Mouse (Mus musculus): ENCODE measurements around the gene Asic4. TPM values are rescaled to one million over a fixed set of nuclear protein-coding genes. Genes with fewer than 3 reads are reported as not detected.

The Asic4 gene
- polyA plus RNA-seq, 1 experiment from 2014 or later = 21.6 TPM

DNA sequence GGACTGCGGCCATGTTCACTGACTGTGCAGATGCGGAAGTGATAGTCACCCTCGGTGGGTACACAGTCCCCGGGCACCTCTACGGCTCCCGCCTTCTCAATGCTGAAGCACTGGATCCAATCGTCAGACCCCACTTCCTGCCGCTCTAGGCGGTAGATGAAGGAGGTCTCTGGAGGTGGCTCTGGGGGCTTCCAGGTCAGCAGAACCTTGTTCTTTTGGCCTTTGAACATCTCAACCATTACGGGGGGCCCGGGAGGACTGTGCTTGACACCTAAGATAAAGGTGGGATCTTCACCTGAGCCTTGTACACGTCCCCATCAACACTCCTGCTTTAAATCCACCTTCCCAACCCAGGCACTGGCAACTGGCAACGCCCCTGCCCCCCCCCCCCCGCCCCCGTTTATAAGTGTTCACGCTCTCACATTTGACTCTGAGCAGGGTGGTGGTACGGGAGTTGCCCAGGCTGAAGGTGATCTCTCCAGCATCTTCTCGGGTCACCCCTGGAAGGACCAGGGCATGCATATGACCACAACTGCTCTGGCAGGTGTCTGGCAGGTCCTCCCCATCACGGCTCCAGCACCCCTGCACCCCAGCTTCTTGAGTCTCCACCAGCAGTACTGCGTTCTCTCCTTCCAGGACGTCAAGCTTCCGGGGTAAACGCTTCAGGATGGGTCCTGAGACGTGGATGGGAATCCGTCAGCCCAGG, 52.9 kb downstream of the Asic4 start:
- H3K4me2 ChIP-seq (ENCODE audit: low read length) = no peak overlapping the region
- no peak for ATAC-seq

GRCm38 (mm10) chr1:75503651-75503980, 53.4 kb downstream of the Asic4 start:
- Histone ChIP-seq H3K9me3 (ENCODE audit: control insufficient read depth, low read length) (no peaks in the 10 kb centered on the region), H3K9ac (ENCODE audit: low read depth, low read length) (no peak overlapping the region), H3K4me1 (ENCODE audit: control insufficient read depth, insufficient read depth, low read depth, low read length) (peaks cover 18% of the 10 kb centered on the region), H3K4me3 (ENCODE audit: low read length) (no peak overlapping the region), H3K27ac (ENCODE audit: low read depth, low read length) (no peak overlapping the region), H3K4me2 (ENCODE audit: low read length) (peak overlapping the region; percentile 15), H3K27me3 (replicated peaks; ENCODE audit: control insufficient read depth, insufficient read depth, low read length) (no peaks in the 10 kb centered on the region), H3K36me3 (ENCODE audit: control insufficient read depth, insufficient read depth, low read length) (peaks cover 6% of the 10 kb centered on the region)
- 73% methylated on average over 23 of the region's 23 CpGs for WGBS
- no peak for ATAC-seq

More for the DNA sequence above, 52.9 kb downstream of the Asic4 start:
- Histone ChIP-seq H3K4me1 (ENCODE audit: control insufficient read depth, insufficient read depth, low read depth, low read length) (peaks cover 18% of the 10 kb centered on the region), H3K9ac (ENCODE audit: low read depth, low read length) (no peak overlapping the region), H3K36me3 (ENCODE audit: control insufficient read depth, insufficient read depth, low read length) (peaks cover 6% of the 10 kb centered on the region), H3K27ac (ENCODE audit: low read depth, low read length) (no peak overlapping the region), H3K4me3 (ENCODE audit: low read length) (no peak overlapping the region), H3K27me3 (replicated peaks; ENCODE audit: control insufficient read depth, insufficient read depth, low read length) (no peaks in the 10 kb centered on the region), H3K9me3 (ENCODE audit: control insufficient read depth, low read length) (no peaks in the 10 kb centered on the region)
- 87% methylated on average over 23 of the region's 25 CpGs for WGBS

GRCm38 (mm10) chr1:75504256-75505045, 54.2 kb downstream of the Asic4 start:
- no peaks in the 10 kb centered on the region for H3K9me3 ChIP-seq (ENCODE audit: control insufficient read depth, low read length)
- H3K4me1 ChIP-seq (ENCODE audit: control insufficient read depth, insufficient read depth, low read depth, low read length) = peaks cover 18% of the 10 kb centered on the region
- peak overlapping the region; percentile 85 for H3K27ac ChIP-seq (ENCODE audit: low read depth, low read length)
- H3K9ac ChIP-seq (ENCODE audit: low read depth, low read length) = peak overlapping the region; percentile 87
- H3K4me2 ChIP-seq (ENCODE audit: low read length) = peak overlapping the region; percentile 92
- H3K27me3 ChIP-seq (replicated peaks; ENCODE audit: control insufficient read depth, insufficient read depth, low read length) = no peaks in the 10 kb centered on the region
- ATAC-seq = no peak
- WGBS = 68% methylated on average over 9 of the region's 9 CpGs
- H3K36me3 ChIP-seq (ENCODE audit: control insufficient read depth, insufficient read depth, low read length) = peaks cover 6% of the 10 kb centered on the region; the same call in 1 of the 2 replicates
- H3K4me3 ChIP-seq (ENCODE audit: low read length) = peak overlapping the region; percentile 90

DNA sequence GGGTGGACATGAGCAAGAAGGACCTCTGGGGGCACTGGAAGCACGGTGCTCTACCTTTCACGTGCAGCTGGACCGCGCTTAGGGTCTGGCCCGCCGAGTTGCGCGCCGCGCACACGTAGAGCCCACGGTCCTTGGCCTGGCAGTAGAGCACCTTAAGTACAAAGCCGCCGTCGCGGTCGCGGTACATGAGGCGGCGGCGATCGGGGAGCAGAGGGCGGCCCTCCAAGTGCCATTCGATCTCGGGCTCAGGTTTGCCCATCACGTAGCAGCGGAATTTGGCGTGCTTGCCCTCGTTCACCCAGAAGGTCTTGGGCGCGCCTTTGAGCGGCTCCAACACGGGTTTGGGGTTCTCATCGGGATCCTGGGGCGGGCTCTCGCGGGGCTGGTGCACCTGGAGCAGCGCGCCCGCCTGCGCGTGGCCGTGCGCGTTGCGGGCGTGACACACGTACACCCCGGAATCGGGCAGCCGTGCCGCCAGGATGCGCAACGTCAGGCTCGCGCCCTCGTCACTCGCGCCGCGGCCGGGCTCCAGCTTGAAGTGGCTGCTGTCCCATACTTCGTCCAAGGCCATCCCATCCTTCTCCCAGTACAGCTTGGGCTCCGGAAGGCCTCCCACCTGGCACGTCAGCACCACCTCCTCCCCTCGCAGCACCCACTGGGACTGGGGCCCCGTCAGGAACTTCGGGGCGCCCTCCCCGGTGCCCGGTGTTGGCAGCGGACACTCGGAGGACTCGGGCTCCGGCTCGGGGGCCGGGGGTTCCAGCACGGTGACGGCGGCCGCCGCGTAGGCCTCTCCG, 55.1 kb downstream of the Asic4 start:
- peak overlapping the region; percentile 87 for H3K9ac ChIP-seq (ENCODE audit: low read depth, low read length)
- H3K36me3 ChIP-seq (ENCODE audit: control insufficient read depth, insufficient read depth, low read length) = peaks cover 6% of the 10 kb centered on the region; the same call in 1 of the 2 replicates
- under 1% methylated on average over 76 of the region's 84 CpGs for WGBS
- H3K9me3 ChIP-seq (ENCODE audit: control insufficient read depth, low read length) = no peaks in the 10 kb centered on the region
- H3K27ac ChIP-seq (ENCODE audit: low read depth, low read length) = peak overlapping the region; percentile 85
- peak overlapping the region; percentile 90 for H3K4me3 ChIP-seq (ENCODE audit: low read length)
- H3K4me1 ChIP-seq (ENCODE audit: control insufficient read depth, insufficient read depth, low read depth, low read length) = peaks cover 18% of the 10 kb centered on the region
- peak; percentile 84 for ATAC-seq
- no peaks in the 10 kb centered on the region for H3K27me3 ChIP-seq (replicated peaks; ENCODE audit: control insufficient read depth, insufficient read depth, low read length)
- peak overlapping the region; percentile 92 for H3K4me2 ChIP-seq (ENCODE audit: low read length)

- peak; percentile 77 for ATAC-seq
- H3K4me3 ChIP-seq (ENCODE audit: low read length) = peak within 1 kb of the TSS; percentile 90
Measured at GRCm38 (mm10) chr1:75505956-75506831, 56.0 kb downstream of the Asic4 start, which contains the start of gene Obsl1. TSS of gene Obsl1 (minus strand) at chr1:75506452.

GRCm38 (mm10) chr1:75507006-75507405, 56.8 kb downstream of the Asic4 start, which contains the start of gene Inha:
TSS of gene Inha (plus strand) at chr1:75507077.
- H3K9me3 ChIP-seq (ENCODE audit: control insufficient read depth, low read length) = no peaks in the 10 kb centered on the region
- H3K36me3 ChIP-seq (ENCODE audit: control insufficient read depth, insufficient read depth, low read length) = no peaks in the 10 kb centered on the region
- peak within 1 kb of the TSS; percentile 87 for H3K9ac ChIP-seq (ENCODE audit: low read depth, low read length)
- peaks cover 18% of the 10 kb centered on the region for H3K4me1 ChIP-seq (ENCODE audit: control insufficient read depth, insufficient read depth, low read depth, low read length)
- ATAC-seq = no peak
- peak within 1 kb of the TSS; percentile 92 for H3K4me2 ChIP-seq (ENCODE audit: low read length)
- 75% methylated on average over 10 of the region's 10 CpGs for WGBS
- no peaks in the 10 kb centered on the region for H3K27me3 ChIP-seq (replicated peaks; ENCODE audit: control insufficient read depth, insufficient read depth, low read length)
- H3K27ac ChIP-seq (ENCODE audit: low read depth, low read length) = peak within 1 kb of the TSS; percentile 85
- H3K4me3 ChIP-seq (ENCODE audit: low read length) = peak within 1 kb of the TSS; percentile 90

More at GRCm38 (mm10) chr1:75505956-75506831, 56.0 kb downstream of the Asic4 start, which contains the start of gene Obsl1:
- under 1% methylated on average over 59 of the region's 65 CpGs for WGBS
- Histone ChIP-seq H3K4me1 (ENCODE audit: control insufficient read depth, insufficient read depth, low read depth, low read length) (peaks cover 18% of the 10 kb centered on the region), H3K27ac (ENCODE audit: low read depth, low read length) (peak within 1 kb of the TSS; percentile 85), H3K9ac (ENCODE audit: low read depth, low read length) (peak within 1 kb of the TSS; percentile 87), H3K4me2 (ENCODE audit: low read length) (peak within 1 kb of the TSS; percentile 92), H3K9me3 (ENCODE audit: control insufficient read depth, low read length) (no peaks in the 10 kb centered on the region), H3K27me3 (replicated peaks; ENCODE audit: control insufficient read depth, insufficient read depth, low read length) (no peaks in the 10 kb centered on the region), H3K36me3 (ENCODE audit: control insufficient read depth, insufficient read depth, low read length) (peaks cover 4% of the 10 kb centered on the region; the same call in 1 of the 2 replicates)

DNA sequence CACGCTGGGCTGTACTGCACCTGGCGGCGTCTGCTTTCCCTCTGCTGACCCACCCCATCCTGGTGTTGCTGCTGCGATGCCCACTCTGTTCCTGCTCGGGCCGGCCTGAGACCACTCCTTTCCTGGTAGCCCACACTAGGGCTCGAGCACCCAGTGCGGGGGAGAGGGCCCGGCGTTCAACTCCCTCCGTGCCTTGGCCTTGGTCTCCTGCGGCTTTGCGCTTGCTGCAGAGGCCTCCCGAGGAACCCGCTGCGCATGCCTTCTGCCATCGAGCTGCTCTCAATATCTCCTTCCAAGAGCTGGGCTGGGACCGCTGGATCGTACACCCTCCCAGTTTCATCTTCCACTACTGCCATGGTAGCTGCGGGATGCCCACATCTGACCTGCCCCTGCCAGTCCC, 59.4 kb downstream of the Asic4 start:
- H3K4me1 ChIP-seq (ENCODE audit: control insufficient read depth, insufficient read depth, low read depth, low read length) = peaks cover 15% of the 10 kb centered on the region
- no peaks in the 10 kb centered on the region for H3K27me3 ChIP-seq (replicated peaks; ENCODE audit: control insufficient read depth, insufficient read depth, low read length)
- no peaks in the 10 kb centered on the region for H3K36me3 ChIP-seq (ENCODE audit: control insufficient read depth, insufficient read depth, low read length)
- WGBS = 46% methylated on average over 17 of the region's 20 CpGs
- H3K9me3 ChIP-seq (ENCODE audit: control insufficient read depth, low read length) = no peaks in the 10 kb centered on the region
- no peak for ATAC-seq
- H3K4me2 ChIP-seq (ENCODE audit: low read length) = no peak overlapping the region
- H3K9ac ChIP-seq (ENCODE audit: low read depth, low read length) = no peak overlapping the region
- H3K4me3 ChIP-seq (ENCODE audit: low read length) = no peak overlapping the region
- H3K27ac ChIP-seq (ENCODE audit: low read depth, low read length) = no peak overlapping the region

DNA sequence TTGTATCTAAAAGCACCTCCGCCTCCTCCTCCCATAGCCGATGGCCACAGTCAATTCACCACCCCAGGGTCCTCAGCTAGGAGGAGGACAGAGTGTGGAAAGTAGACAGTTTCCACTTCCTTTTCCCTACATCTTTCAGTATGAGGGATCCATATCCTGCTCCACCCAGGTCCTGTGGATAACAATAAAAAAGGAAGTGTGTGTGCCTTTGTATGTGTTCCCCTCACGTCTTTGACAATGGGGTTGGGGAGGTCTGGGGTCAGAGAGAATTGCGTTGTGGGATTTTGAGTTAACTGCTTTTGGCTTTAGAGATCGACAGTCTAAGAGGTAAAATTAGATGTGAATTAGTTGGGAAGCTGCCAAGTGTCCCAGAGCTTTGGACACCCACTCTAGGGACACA, 59.9 kb downstream of the Asic4 start:
- Histone ChIP-seq H3K4me2 (ENCODE audit: low read length) (no peak overlapping the region), H3K4me1 (ENCODE audit: control insufficient read depth, insufficient read depth, low read depth, low read length) (peaks cover 13% of the 10 kb centered on the region), H3K36me3 (ENCODE audit: control insufficient read depth, insufficient read depth, low read length) (no peaks in the 10 kb centered on the region), H3K27ac (ENCODE audit: low read depth, low read length) (no peak overlapping the region), H3K9me3 (ENCODE audit: control insufficient read depth, low read length) (no peaks in the 10 kb centered on the region), H3K27me3 (replicated peaks; ENCODE audit: control insufficient read depth, insufficient read depth, low read length) (no peaks in the 10 kb centered on the region), H3K9ac (ENCODE audit: low read depth, low read length) (no peak overlapping the region), H3K4me3 (ENCODE audit: low read length) (no peak overlapping the region)
- ATAC-seq = no peak
- WGBS = 78% methylated on average over 5 of the region's 5 CpGs

Data from hindbrain, embryonic 16.5 days (tissue).